Mouse (Mus musculus) liver, embryonic 11.5 days (tissue): ENCODE results near the gene Slc22a4. TPM values are rescaled to one million over a fixed set of nuclear protein-coding genes. Genes with fewer than 3 reads are reported as not detected.
"Not testable (repeated sequence)": the region's sequence is repeated elsewhere in the genome, so short reads cannot be mapped to it uniquely, and the experiment has no call there.

Source experiments
- ATAC-seq: fragments of 200-750 bp; cut with Nextera tagmentation; replicated peaks from 2 replicates; pipeline ENCODE4 v1.8.0; 2017; ENCODE audit warnings: moderate number of reproducible peaks, mild to moderate bottlenecking, moderate TSS enrichment, moderate library complexity; ENCODE audit not compliant: low FRiP score
- DNase-seq: peaks from one replicate; pipeline ENCODE4 v3.0.0-alpha.2; 2017; ENCODE audit warnings: low spot score
- H3K27ac ChIP-seq: fragments of 300-500 bp; sonication (generic); 2 replicates; pipeline ENCODE4 v1.5.1; 2014; ENCODE audit warnings: mild to moderate bottlenecking, low read depth, low read length, control low read depth
- H3K27me3 ChIP-seq: fragments of 300-500 bp; sonication (generic); replicated peaks from 2 replicates; pipeline ENCODE4 v1.6.1; 2014; ENCODE audit warnings: low read length, mixed read lengths; ENCODE audit not compliant: control insufficient read depth, insufficient read depth
- H3K36me3 ChIP-seq: fragments of 300-500 bp; sonication (generic); 2 replicates; pipeline ENCODE4 v1.6.1; 2014; ENCODE audit warnings: mild to moderate bottlenecking, low read length, moderate library complexity, mixed read lengths; ENCODE audit not compliant: control insufficient read depth, insufficient read depth
- H3K4me1 ChIP-seq: fragments of 300-500 bp; sonication (generic); replicated peaks from 2 replicates; pipeline ENCODE4 v1.6.1; 2014; ENCODE audit warnings: low read length, mixed read lengths; ENCODE audit not compliant: control insufficient read depth, insufficient read depth
- H3K4me2 ChIP-seq: fragments of 300-500 bp; sonication (generic); 2 replicates; pipeline ENCODE4 v1.6.1; 2014; ENCODE audit warnings: mild to moderate bottlenecking, control low read depth, moderate library complexity
- H3K4me3 ChIP-seq: fragments of 300-500 bp; sonication (generic); 2 replicates; pipeline ENCODE4 v1.5.1; 2014; ENCODE audit warnings: low read depth, low read length, control low read depth
- H3K9ac ChIP-seq: fragments of 300-500 bp; sonication (generic); 2 replicates; pipeline ENCODE4 v1.6.1; 2014; ENCODE audit warnings: low read depth, low read length, control low read depth
- H3K9me3 ChIP-seq: fragments of 300-500 bp; sonication (generic); 2 replicates; pipeline ENCODE4 v1.6.1; 2016; ENCODE audit warnings: low read length, inconsistent platforms, mixed read lengths; ENCODE audit not compliant: control insufficient read depth
- WGBS: fragments of 180-500 bp; shearing (Covaris S2); extraction: QIAGEN DNeasy Blood & Tissue Kit; methylation state at CpG from one replicate; pipeline ENCODE4 v1.1.7; 2014; 5-methylcytosine and 5-hydroxymethylcytosine counted together
- polyA plus RNA-seq: library from polyadenylated mRNA; unstranded; fragments of >200 nt; fragmentation: Nextera tagmentation; extraction: Ambion mirVana; gene quantifications from 2 replicates; pipeline ENCODE4 v1.2.1, GENCODE M21; 2014

The Slc22a4 gene
- polyA plus RNA-seq, 1 experiment from 2014 or later = 20.6 TPM

DNA sequence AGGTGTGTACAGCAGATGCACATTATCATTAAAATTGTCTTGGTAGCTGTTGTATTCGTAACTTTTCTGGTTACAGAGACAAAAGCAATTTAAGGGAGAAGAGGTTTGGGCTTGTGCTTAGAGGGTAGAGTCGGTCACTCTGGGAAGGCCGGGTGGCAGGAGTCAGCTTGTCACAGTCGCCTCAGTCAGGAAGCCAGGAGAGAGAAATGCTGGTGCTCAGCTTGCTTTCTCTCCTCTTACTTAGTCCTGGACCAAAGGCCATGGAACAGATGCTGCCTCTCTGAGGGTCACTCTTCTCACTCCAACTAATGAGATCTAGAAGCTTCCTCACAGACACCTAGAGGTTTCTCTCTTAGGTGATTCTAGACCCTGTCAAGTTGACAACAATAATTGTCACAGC, 46.5 kb downstream of the Slc22a4 start:
- Histone ChIP-seq H3K36me3 (no peaks in the 10 kb centered on the region), H3K9me3 (no peaks in the 10 kb centered on the region), H3K4me2 (no peak overlapping the region), H3K9ac (no peak overlapping the region), H3K4me1 (no peaks in the 10 kb centered on the region; the same call in 1 of the 2 replicates), H3K27ac (no peak overlapping the region), H3K4me3 (no peak overlapping the region), H3K27me3 (no peaks in the 10 kb centered on the region)
- 86% methylated on average over 4 of the region's 4 CpGs for WGBS
- DNase-seq = no peak
- no peak for ATAC-seq

DNA sequence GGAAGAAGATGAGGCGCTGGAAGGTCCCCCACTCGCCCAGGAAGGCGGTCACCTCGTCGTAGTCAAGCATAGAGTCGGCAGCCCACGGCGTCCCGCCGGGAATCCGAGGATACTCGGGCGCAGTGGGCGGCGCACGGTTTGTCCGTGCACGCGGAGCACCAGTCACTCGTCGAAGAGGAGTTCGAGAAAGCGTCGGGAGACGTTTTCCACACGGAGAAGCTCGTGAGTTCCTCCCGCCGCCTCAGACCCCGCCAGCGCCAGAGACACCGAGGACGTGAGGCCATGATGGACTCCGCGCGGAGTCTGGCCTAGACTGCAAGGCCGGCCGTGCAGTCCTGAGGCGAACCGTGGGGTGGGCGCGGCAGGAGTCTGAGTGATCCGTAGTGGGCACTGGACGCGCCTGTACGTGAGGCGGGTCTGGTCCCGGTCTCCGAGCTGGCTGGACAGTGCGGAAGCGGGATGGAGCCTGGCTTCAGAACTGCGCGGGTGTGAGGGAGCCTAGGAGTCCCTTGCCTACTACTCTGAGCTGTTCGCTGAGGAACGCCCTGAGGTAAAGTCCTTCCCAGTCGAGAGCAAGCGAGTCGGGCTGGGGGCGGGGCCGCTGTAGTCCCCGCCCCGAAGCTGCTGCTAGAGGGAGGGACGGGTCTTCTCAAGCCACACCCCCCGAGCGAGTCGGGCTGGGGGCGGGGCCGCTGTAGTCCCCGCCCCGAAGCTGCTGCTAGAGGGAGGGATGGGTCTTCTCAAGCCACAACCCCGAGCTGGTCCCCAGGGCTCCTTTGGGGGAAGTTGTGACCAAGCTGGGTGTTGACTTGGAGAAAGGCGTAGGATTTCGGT, 47.9 kb downstream of the Slc22a4 start, which contains the start of gene Slc22a21:
TSS of gene Slc22a21 (minus strand) at position 545 of the 834 bp plus-strand sequence.
- DNase-seq (peak; percentile 85), ATAC-seq (peak; percentile 96)
- Histone ChIP-seq H3K4me1 (no peaks in the 10 kb centered on the region; the same call in 1 of the 2 replicates), H3K4me3 (peak within 1 kb of the TSS; percentile 53), H3K9me3 (no peaks in the 10 kb centered on the region), H3K9ac (peak within 1 kb of the TSS; percentile 50), H3K36me3 (no peaks in the 10 kb centered on the region), H3K4me2 (peak within 1 kb of the TSS; percentile 99), H3K27me3 (no peaks in the 10 kb centered on the region), H3K27ac (no peak within 1 kb of the TSS)
- 1% methylated on average over 73 of the region's 73 CpGs for WGBS

GRCm38 (mm10) chr11:53979456-53979787, 48.5 kb downstream of the Slc22a4 start:
- not testable (repeated sequence) for H3K27ac ChIP-seq, H3K36me3 ChIP-seq, H3K4me1 ChIP-seq, DNase-seq, H3K27me3 ChIP-seq, H3K9me3 ChIP-seq
- Histone ChIP-seq H3K9ac (peak overlapping the region; percentile 50), H3K4me3 (peak overlapping the region; percentile 53), H3K4me2 (peak overlapping the region; percentile 99)
- ATAC-seq = peak; percentile 10; the same call in 1 of the 2 replicates
- WGBS = under 1% methylated on average over 23 of the region's 23 CpGs

- H3K27ac ChIP-seq = no peak overlapping the region
- H3K9me3 ChIP-seq = no peaks in the 10 kb centered on the region
- no peaks in the 10 kb centered on the region for H3K36me3 ChIP-seq
- no peak overlapping the region for H3K9ac ChIP-seq
- 74% methylated on average over 3 of the region's 3 CpGs for WGBS
- H3K27me3 ChIP-seq = no peaks in the 10 kb centered on the region
- no peak for DNase-seq
- H3K4me1 ChIP-seq = no peaks in the 10 kb centered on the region; the same call in 1 of the 2 replicates
- ATAC-seq = no peak
- no peak overlapping the region for H3K4me3 ChIP-seq
- H3K4me2 ChIP-seq = no peak overlapping the region
These were observed 50.2 kb downstream of the Slc22a4 start for GRCm38 (mm10) chr11:53977672-53978071.

- DNase-seq (no peak), ATAC-seq (no peak)
- Histone ChIP-seq H3K9me3 (no peaks in the 10 kb centered on the region), H3K4me1 (no peaks in the 10 kb centered on the region; the same call in 1 of the 2 replicates), H3K36me3 (no peaks in the 10 kb centered on the region), H3K4me2 (no peak overlapping the region), H3K9ac (no peak overlapping the region), H3K4me3 (no peak overlapping the region), H3K27ac (no peak overlapping the region), H3K27me3 (no peaks in the 10 kb centered on the region)
These were observed 52.3 kb downstream of the Slc22a4 start for GRCm38 (mm10) chr11:53975559-53975958.

- 47% methylated on average over 3 of the region's 3 CpGs for WGBS
- no peak for ATAC-seq
These were observed 68.9 kb downstream of the Slc22a4 start for GRCm38 (mm10) chr11:53958984-53959383.

DNA sequence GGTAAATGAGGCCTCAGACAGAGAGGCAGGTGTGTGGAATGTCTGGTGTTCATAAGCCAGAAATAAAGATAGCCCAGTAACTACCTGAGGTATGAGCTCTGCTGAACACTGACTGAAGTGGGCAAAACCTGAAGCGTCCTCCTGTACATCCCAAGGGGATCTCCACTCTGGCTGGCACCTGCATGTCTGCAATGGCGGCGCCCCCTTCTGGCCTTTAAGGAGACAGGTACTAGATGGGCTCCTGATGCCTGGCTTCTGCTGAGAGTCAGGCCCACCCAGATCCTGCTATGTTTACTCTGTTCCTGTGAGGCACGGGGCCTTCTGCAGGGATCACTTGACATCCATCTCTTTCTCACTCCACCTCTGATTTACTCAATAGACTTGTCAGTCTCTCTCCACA, 69.7 kb downstream of the Slc22a4 start:
- 32% methylated on average over 4 of the region's 4 CpGs for WGBS
- H3K4me1 ChIP-seq, ATAC-seq, DNase-seq, H3K9ac ChIP-seq, H3K27ac ChIP-seq, H3K9me3 ChIP-seq, H3K27me3 ChIP-seq, H3K4me2 ChIP-seq, H3K4me3 ChIP-seq, H3K36me3 ChIP-seq: not testable (repeated sequence)

More at GRCm38 (mm10) chr11:53958984-53959383, 68.9 kb downstream of the Slc22a4 start:
- no peak overlapping the region for H3K9ac ChIP-seq
- H3K27me3 ChIP-seq = no peaks in the 10 kb centered on the region
- H3K36me3 ChIP-seq = no peaks in the 10 kb centered on the region
- no peak overlapping the region for H3K4me2 ChIP-seq
- no peak overlapping the region for H3K4me3 ChIP-seq
- no peaks in the 10 kb centered on the region for H3K9me3 ChIP-seq
- DNase-seq = no peak
- no peaks in the 10 kb centered on the region for H3K4me1 ChIP-seq
- H3K27ac ChIP-seq = no peak overlapping the region

- Histone ChIP-seq H3K4me3 (no peak overlapping the region), H3K27me3 (no peaks in the 10 kb centered on the region), H3K36me3 (no peaks in the 10 kb centered on the region), H3K9ac (no peak overlapping the region), H3K4me2 (no peak overlapping the region), H3K4me1 (no peaks in the 10 kb centered on the region), H3K27ac (no peak overlapping the region), H3K9me3 (no peaks in the 10 kb centered on the region)
- no peak for DNase-seq
- no peak for ATAC-seq
- WGBS = 69% methylated on average over 1 of the region's 1 CpGs
These were observed 71.3 kb downstream of the Slc22a4 start for GRCm38 (mm10) chr11:53956636-53957035.

- Histone ChIP-seq H3K36me3 (no peaks in the 10 kb centered on the region), H3K9me3 (no peaks in the 10 kb centered on the region), H3K4me3 (no peak overlapping the region), H3K4me1 (no peaks in the 10 kb centered on the region), H3K27ac (no peak overlapping the region), H3K9ac (no peak overlapping the region), H3K4me2 (no peak overlapping the region), H3K27me3 (no peaks in the 10 kb centered on the region)
- no peak for DNase-seq
- ATAC-seq = no peak
- 83% methylated on average over 3 of the region's 3 CpGs for WGBS
These were observed 73.2 kb downstream of the Slc22a4 start for GRCm38 (mm10) chr11:53954653-53955052.
